Mouse (Mus musculus): ENCODE data around the gene Map6. TPM values are rescaled to one million over a fixed set of nuclear protein-coding genes. Genes with fewer than 3 reads are reported as not detected.

Map6 gene
- 0.06 TPM in 2 replicates for polyA plus RNA-seq (2015; fragmentation: Nextera tagmentation; extraction: Ambion mirVana)

DNA sequence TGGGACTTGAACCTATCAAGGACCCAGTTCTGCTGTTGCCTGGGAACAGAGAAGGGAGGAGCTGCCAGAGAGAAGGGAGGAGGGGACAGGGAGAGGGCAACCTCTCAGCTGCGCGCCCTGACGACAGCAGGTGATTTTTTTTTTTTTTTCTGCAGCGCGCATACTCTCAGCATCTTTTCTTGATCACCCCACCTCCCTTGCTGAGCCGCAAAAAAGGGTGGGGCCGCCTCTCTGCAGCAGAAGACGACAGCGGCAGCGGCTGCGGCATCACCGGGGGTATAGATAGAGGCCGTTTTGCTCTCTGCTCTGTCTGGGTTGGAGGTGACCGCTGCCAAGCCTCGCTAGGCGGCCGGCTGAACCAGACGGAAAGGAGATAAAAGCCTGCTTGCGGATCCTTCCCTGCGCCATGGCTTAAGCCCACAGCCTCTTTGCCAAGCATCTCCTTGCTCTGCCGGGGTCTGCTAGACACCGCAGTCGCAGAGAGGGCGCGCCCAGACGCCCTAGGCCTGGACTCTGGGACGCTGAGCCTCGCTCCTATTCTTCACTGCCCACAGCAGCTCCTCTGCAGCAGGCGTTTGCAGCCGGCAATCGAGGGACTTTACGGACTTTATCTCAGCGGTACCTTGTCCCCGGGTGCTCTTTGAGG is at the start of gene Map6:
Gene Map6, plus strand, starts transcription at position 197 of the 646 bp plus-strand sequence.
- Histone ChIP-seq H3K27me3 (ENCODE audit: insufficient read depth, low read length) (peaks cover 66% of the 10 kb centered on the region), H3K4me2 (ENCODE audit: low read depth, low read length) (peak within 1 kb of the TSS; percentile 59), H3K4me3 (ENCODE audit: low read depth, low read length) (peak within 1 kb of the TSS; percentile 32), H3K9ac (replicated peaks) (no peak within 1 kb of the TSS), H3K9me3 (ENCODE audit: low read length) (no peaks in the 10 kb centered on the region), H3K36me3 (replicated peaks; ENCODE audit: insufficient read depth, low read length) (no peaks in the 10 kb centered on the region), H3K4me1 (ENCODE audit: insufficient read depth) (peaks cover 7% of the 10 kb centered on the region), H3K27ac (ENCODE audit: low read depth) (no peak within 1 kb of the TSS)
- 4% methylated on average over 34 of the region's 34 CpGs for WGBS (ENCODE audit: insufficient replicate concordance)
- no peak for ATAC-seq
- DNase-seq: no peak
- TF ChIP-seq CTCF (IDR thresholded peaks at IDR 0.05; ENCODE audit: low read depth): no peak
- no peak for TF ChIP-seq EP300 (IDR thresholded peaks at IDR 0.05; ENCODE audit: low read depth)

DNA sequence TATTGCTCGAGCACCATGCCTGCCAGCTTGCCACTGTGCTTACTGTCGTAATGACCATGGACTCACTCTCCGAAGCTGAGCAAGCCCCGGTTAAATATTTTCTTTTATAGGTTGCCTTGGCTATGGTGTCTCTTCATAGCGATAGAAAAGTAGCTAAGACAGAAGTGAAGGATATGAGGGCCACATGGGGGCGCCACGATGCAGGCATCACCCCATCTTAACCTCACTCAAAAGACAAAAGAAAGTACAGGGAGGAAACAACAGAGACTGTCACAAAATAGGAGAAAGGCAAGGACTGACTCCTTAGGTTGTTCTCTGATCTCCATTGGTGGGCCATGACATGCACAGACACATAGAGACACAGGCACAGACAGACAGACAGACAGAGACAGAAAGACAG is 43.0 kb upstream of the Map6 start:
- Histone ChIP-seq H3K36me3 (replicated peaks; ENCODE audit: insufficient read depth, low read length) (peaks cover 6% of the 10 kb centered on the region; the same call in 1 of the 2 replicates), H3K4me3 (ENCODE audit: low read depth, low read length) (no peak overlapping the region), H3K9me3 (ENCODE audit: low read length) (no peaks in the 10 kb centered on the region), H3K27me3 (ENCODE audit: insufficient read depth, low read length) (no peaks in the 10 kb centered on the region), H3K4me1 (ENCODE audit: insufficient read depth) (peaks cover 16% of the 10 kb centered on the region), H3K27ac (ENCODE audit: low read depth) (peak overlapping the region; percentile 90), H3K4me2 (ENCODE audit: low read depth, low read length) (no peak overlapping the region), H3K9ac (replicated peaks) (no peak overlapping the region)
- peak; percentile 59 for TF ChIP-seq CTCF (IDR thresholded peaks at IDR 0.05; ENCODE audit: low read depth)
- TF ChIP-seq EP300 (IDR thresholded peaks at IDR 0.05; ENCODE audit: low read depth): 0 out of 2 replicates have a peak, but pooled peaks have one; percentile 7
- ATAC-seq: peak; percentile 9
- 54% methylated on average over 7 of the region's 7 CpGs for WGBS (ENCODE audit: insufficient replicate concordance)
- DNase-seq: no peak

DNA sequence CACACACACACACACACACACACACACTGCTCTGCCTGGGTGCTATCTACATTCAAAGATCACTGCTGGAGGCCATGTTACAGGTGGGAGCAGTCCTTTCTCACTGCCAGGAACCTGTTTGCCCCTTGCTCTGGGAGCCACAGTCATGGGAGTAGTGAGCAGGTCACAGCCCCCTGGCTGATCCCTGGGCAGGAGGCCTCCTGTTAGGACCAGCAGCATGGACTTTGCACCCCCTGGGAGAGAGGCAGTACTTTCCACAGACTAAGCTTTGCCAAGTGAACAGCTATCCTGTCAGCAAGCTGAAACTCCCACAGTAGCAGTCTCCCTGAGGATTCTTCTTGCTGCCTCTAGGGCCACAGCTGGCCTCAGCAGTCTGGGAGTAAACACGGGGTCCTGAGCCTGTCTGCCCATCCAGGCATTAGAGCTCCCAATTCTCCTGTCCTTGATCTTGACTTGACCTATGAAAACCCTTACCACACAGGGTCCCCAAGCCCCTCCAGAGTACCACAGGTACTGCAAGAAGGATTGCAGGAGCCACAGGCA is 42.5 kb upstream of the Map6 start:
- peak overlapping the region; percentile 90 for H3K27ac ChIP-seq (ENCODE audit: low read depth)
- H3K9me3 ChIP-seq (ENCODE audit: low read length): no peaks in the 10 kb centered on the region
- peak overlapping the region; percentile 48; the same call in 1 of the 2 replicates for H3K9ac ChIP-seq (replicated peaks)
- no peak overlapping the region for H3K4me3 ChIP-seq (ENCODE audit: low read depth, low read length)
- WGBS (ENCODE audit: insufficient replicate concordance): 39% methylated on average over 1 of the region's 1 CpGs
- DNase-seq (peak; percentile 61), ATAC-seq (peak; percentile 88)
- peaks cover 6% of the 10 kb centered on the region; the same call in 1 of the 2 replicates for H3K36me3 ChIP-seq (replicated peaks; ENCODE audit: insufficient read depth, low read length)
- no peaks in the 10 kb centered on the region for H3K27me3 ChIP-seq (ENCODE audit: insufficient read depth, low read length)
- H3K4me2 ChIP-seq (ENCODE audit: low read depth, low read length): peak overlapping the region; percentile 7; the same call in 1 of the 2 replicates
- TF ChIP-seq EP300 (IDR thresholded peaks at IDR 0.05; ENCODE audit: low read depth) (no peak; the same call in 1 of the 2 replicates), CTCF (IDR thresholded peaks at IDR 0.05; ENCODE audit: low read depth) (no peak)
- H3K4me1 ChIP-seq (ENCODE audit: insufficient read depth): peaks cover 18% of the 10 kb centered on the region

DNA sequence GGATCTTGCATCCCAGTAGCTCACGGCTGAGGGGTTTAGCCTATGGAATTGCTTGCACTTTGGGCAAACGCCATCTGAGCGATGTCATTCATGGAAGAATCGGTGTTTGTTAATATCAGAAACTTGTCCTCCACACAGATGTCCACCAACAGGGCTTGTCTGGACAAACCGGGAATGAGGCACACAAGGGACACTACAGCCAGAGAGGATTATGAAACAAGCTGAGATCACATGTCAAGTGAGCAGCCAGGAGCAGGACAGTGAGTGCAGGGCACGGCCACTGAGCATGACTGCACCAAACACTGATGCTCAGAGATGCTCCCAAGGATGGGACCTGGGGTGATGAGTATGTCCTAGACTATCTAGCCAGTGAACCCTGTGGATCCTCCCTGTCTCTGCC is 41.8 kb upstream of the Map6 start:
- no peak overlapping the region for H3K4me3 ChIP-seq (ENCODE audit: low read depth, low read length)
- no peaks in the 10 kb centered on the region for H3K27me3 ChIP-seq (ENCODE audit: insufficient read depth, low read length)
- H3K9ac ChIP-seq (replicated peaks): no peak overlapping the region
- H3K4me2 ChIP-seq (ENCODE audit: low read depth, low read length): no peak overlapping the region
- H3K4me1 ChIP-seq (ENCODE audit: insufficient read depth): peaks cover 21% of the 10 kb centered on the region
- H3K9me3 ChIP-seq (ENCODE audit: low read length): no peaks in the 10 kb centered on the region
- H3K27ac ChIP-seq (ENCODE audit: low read depth): peak overlapping the region; percentile 90
- H3K36me3 ChIP-seq (replicated peaks; ENCODE audit: insufficient read depth, low read length): peaks cover 6% of the 10 kb centered on the region; the same call in 1 of the 2 replicates
- peak; percentile 70 for ATAC-seq
- 55% methylated on average over 6 of the region's 6 CpGs for WGBS (ENCODE audit: insufficient replicate concordance)
- TF ChIP-seq EP300 (IDR thresholded peaks at IDR 0.05; ENCODE audit: low read depth) (no peak), CTCF (IDR thresholded peaks at IDR 0.05; ENCODE audit: low read depth) (no peak)
- no peak for DNase-seq

DNA sequence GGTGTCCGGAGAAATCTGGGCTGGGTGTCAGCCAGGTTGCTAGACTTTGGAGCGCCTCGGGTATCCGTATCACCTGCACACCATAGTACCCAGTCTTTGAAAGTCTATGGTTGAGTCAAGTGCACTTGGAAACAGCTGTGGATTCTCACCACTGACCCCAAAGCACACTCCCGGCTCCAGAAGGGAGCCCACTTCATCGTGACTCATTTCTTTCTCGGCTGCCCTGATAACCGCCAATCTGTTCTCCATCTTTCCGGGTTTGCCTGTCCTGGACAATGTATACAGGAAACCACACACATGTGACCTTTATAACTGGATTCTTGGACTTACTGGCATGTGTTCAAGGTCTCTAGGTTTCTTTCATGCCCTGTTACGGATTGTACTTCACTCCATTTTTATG is 40.6 kb upstream of the Map6 start:
- DNase-seq (no peak), ATAC-seq (no peak)
- Histone ChIP-seq H3K4me2 (ENCODE audit: low read depth, low read length) (no peak overlapping the region), H3K9ac (replicated peaks) (no peak overlapping the region), H3K27me3 (ENCODE audit: insufficient read depth, low read length) (no peaks in the 10 kb centered on the region), H3K9me3 (ENCODE audit: low read length) (no peaks in the 10 kb centered on the region), H3K4me1 (ENCODE audit: insufficient read depth) (peaks cover 21% of the 10 kb centered on the region), H3K36me3 (replicated peaks; ENCODE audit: insufficient read depth, low read length) (peaks cover 6% of the 10 kb centered on the region; the same call in 1 of the 2 replicates), H3K4me3 (ENCODE audit: low read depth, low read length) (no peak overlapping the region), H3K27ac (ENCODE audit: low read depth) (no peak overlapping the region)
- TF ChIP-seq CTCF (IDR thresholded peaks at IDR 0.05; ENCODE audit: low read depth) (no peak), EP300 (IDR thresholded peaks at IDR 0.05; ENCODE audit: low read depth) (no peak)
- 68% methylated on average over 10 of the region's 10 CpGs for WGBS (ENCODE audit: insufficient replicate concordance)

DNA sequence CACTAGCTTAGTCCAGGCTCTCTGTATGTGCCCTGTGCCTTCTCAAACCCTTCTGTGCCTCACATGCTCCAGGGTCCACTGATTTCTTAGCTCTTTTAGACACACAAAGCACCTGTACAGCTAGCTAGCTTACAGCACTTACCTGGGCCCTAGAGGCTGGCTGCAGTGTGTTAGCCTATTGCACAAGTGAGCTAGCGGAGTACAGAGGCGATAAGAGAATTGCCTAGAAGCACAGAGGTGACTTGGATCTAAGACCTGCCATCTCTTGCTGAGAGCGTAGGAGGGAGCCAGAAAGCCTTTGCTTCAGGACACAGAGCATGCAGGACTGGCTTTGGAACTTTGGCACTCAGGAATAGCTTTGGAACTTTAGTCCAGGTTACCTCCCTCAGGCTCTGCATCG is 40.0 kb upstream of the Map6 start:
- DNase-seq (no peak), ATAC-seq (no peak)
- 61% methylated on average over 4 of the region's 4 CpGs for WGBS (ENCODE audit: insufficient replicate concordance)
- Histone ChIP-seq H3K36me3 (replicated peaks; ENCODE audit: insufficient read depth, low read length) (peaks cover 4% of the 10 kb centered on the region), H3K9ac (replicated peaks) (no peak overlapping the region), H3K27me3 (ENCODE audit: insufficient read depth, low read length) (no peaks in the 10 kb centered on the region), H3K4me3 (ENCODE audit: low read depth, low read length) (no peak overlapping the region), H3K9me3 (ENCODE audit: low read length) (no peaks in the 10 kb centered on the region), H3K4me1 (ENCODE audit: insufficient read depth) (peaks cover 21% of the 10 kb centered on the region), H3K4me2 (ENCODE audit: low read depth, low read length) (no peak overlapping the region), H3K27ac (ENCODE audit: low read depth) (no peak overlapping the region)
- TF ChIP-seq EP300 (IDR thresholded peaks at IDR 0.05; ENCODE audit: low read depth) (no peak), CTCF (IDR thresholded peaks at IDR 0.05; ENCODE audit: low read depth) (no peak)
